Mouse (Mus musculus): ENCODE data around the gene Cd47. TPM values are rescaled to one million over a fixed set of nuclear protein-coding genes. Genes with fewer than 3 reads are reported as not detected.

The Cd47 gene
- polyA plus RNA-seq, 1 experiment from 2014 or later: 166 TPM

DNA sequence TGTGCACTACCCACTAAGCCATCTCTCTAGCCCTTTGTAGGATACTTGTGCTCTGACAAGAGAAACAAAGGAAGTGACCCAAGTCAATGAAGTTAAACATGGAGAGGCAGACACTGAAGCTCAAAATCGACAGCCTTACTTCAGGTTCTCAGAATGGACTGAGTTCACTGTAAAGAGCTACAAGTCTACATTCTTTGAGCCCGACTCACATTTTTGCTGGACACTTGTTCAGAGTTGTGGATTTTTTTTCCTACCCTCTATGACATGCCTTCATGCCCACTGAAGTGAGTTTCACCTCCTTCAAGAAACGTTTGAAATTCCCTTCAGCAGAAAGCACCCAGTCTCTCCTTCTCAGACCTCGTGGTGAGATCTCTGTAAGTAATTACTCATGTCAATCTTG lies 148.9 kb downstream of the Cd47 start:
- no peak overlapping the region for H3K27ac ChIP-seq (ENCODE audit: low read depth, low read length)
- WGBS: 73% methylated on average over 4 of the region's 4 CpGs
- no peak for ATAC-seq (ENCODE audit: low read depth)
- H3K4me3 ChIP-seq (ENCODE audit: low read depth, low read length): no peak overlapping the region
- H3K4me2 ChIP-seq (ENCODE audit: low read depth, low read length): no peak overlapping the region
- H3K27me3 ChIP-seq (ENCODE audit: control insufficient read depth, insufficient read depth, low read length): no peaks in the 10 kb centered on the region
- no peaks in the 10 kb centered on the region for H3K4me1 ChIP-seq (ENCODE audit: control insufficient read depth, insufficient read depth, low read length)
- no peaks in the 10 kb centered on the region for H3K9me3 ChIP-seq (ENCODE audit: control insufficient read depth, low read length)
- H3K9ac ChIP-seq (replicated peaks; ENCODE audit: low read depth, low read length): no peak overlapping the region
- H3K36me3 ChIP-seq (ENCODE audit: control insufficient read depth, insufficient read depth, low read length): no peaks in the 10 kb centered on the region

DNA sequence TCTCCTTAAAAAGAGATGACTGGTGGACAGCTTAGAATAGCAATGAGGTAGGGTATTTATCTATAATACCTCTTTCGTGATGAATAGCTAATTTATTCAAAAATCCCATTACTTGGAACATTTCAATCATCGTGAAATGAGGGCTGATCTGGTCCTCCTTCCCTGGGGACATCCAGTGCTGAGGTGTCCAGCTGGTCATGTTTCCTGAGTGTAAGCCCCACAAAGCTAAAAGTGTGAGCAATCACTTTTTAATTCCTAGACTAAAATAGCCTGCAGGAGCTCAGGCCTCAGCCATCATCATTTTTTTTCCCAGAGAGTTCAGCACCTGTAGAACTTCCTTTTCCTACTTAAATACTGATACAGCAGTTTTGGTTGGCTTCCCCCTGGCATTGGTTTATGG lies 150.0 kb downstream of the Cd47 start:
- Histone ChIP-seq H3K36me3 (ENCODE audit: control insufficient read depth, insufficient read depth, low read length) (no peaks in the 10 kb centered on the region), H3K4me3 (ENCODE audit: low read depth, low read length) (no peak overlapping the region), H3K27me3 (ENCODE audit: control insufficient read depth, insufficient read depth, low read length) (no peaks in the 10 kb centered on the region), H3K4me1 (ENCODE audit: control insufficient read depth, insufficient read depth, low read length) (no peaks in the 10 kb centered on the region), H3K27ac (ENCODE audit: low read depth, low read length) (no peak overlapping the region), H3K4me2 (ENCODE audit: low read depth, low read length) (no peak overlapping the region), H3K9ac (replicated peaks; ENCODE audit: low read depth, low read length) (no peak overlapping the region), H3K9me3 (ENCODE audit: control insufficient read depth, low read length) (no peaks in the 10 kb centered on the region)
- 65% methylated on average over 2 of the region's 2 CpGs for WGBS
- ATAC-seq (ENCODE audit: low read depth): no peak

- Histone ChIP-seq H3K4me1 (ENCODE audit: control insufficient read depth, insufficient read depth, low read length) (no peaks in the 10 kb centered on the region), H3K4me3 (ENCODE audit: low read depth, low read length) (no peak overlapping the region), H3K27ac (ENCODE audit: low read depth, low read length) (no peak overlapping the region), H3K9me3 (ENCODE audit: control insufficient read depth, low read length) (no peaks in the 10 kb centered on the region), H3K36me3 (ENCODE audit: control insufficient read depth, insufficient read depth, low read length) (no peaks in the 10 kb centered on the region), H3K27me3 (ENCODE audit: control insufficient read depth, insufficient read depth, low read length) (no peaks in the 10 kb centered on the region), H3K4me2 (ENCODE audit: low read depth, low read length) (no peak overlapping the region), H3K9ac (replicated peaks; ENCODE audit: low read depth, low read length) (no peak overlapping the region)
- no peak for ATAC-seq (ENCODE audit: low read depth)
- 84% methylated on average over 2 of the region's 2 CpGs for WGBS
Measured at GRCm38 (mm10) chr16:49951288-49951691, 151.0 kb downstream of the Cd47 start.

DNA sequence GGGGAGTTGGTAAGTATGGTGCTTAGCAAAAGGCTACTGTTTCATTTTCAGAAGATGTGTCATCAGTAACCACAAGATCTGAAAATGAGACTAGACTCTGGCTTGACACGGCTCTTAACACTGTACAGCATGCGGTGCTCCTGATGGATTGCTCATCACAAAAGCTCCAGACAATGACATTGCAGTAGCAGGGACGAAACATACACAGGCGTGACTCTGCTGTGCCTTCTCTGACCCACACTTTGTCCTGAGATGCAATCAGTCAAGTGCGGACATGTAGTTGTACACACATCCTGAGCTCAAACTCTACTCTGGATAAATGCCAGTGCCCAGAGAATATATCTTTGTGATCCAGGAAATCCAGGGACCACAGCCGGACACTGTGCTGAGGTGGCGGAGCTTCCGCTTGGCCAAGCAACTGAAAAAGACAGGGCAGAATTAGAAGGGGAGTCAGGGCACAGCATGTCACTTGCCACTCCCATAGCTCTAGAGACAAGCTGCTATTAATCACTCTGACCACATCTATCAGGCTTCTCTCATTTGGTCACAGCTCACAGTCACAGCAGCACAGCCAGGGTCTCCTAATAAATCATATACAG lies 151.7 kb downstream of the Cd47 start:
- WGBS: 44% methylated on average over 8 of the region's 8 CpGs
- peak; percentile 49; the same call in 1 of the 2 replicates for ATAC-seq (ENCODE audit: low read depth)
- Histone ChIP-seq H3K27me3 (ENCODE audit: control insufficient read depth, insufficient read depth, low read length) (no peaks in the 10 kb centered on the region), H3K4me1 (ENCODE audit: control insufficient read depth, insufficient read depth, low read length) (no peaks in the 10 kb centered on the region), H3K9ac (replicated peaks; ENCODE audit: low read depth, low read length) (no peak overlapping the region), H3K27ac (ENCODE audit: low read depth, low read length) (no peak overlapping the region), H3K4me3 (ENCODE audit: low read depth, low read length) (no peak overlapping the region), H3K4me2 (ENCODE audit: low read depth, low read length) (no peak overlapping the region), H3K36me3 (ENCODE audit: control insufficient read depth, insufficient read depth, low read length) (no peaks in the 10 kb centered on the region), H3K9me3 (ENCODE audit: control insufficient read depth, low read length) (no peaks in the 10 kb centered on the region)

- H3K4me3 ChIP-seq (ENCODE audit: low read depth, low read length): no peak overlapping the region
- no peaks in the 10 kb centered on the region for H3K36me3 ChIP-seq (ENCODE audit: control insufficient read depth, insufficient read depth, low read length)
- no peaks in the 10 kb centered on the region for H3K27me3 ChIP-seq (ENCODE audit: control insufficient read depth, insufficient read depth, low read length)
- no peak overlapping the region for H3K27ac ChIP-seq (ENCODE audit: low read depth, low read length)
- no peaks in the 10 kb centered on the region for H3K4me1 ChIP-seq (ENCODE audit: control insufficient read depth, insufficient read depth, low read length)
- no peak overlapping the region for H3K9ac ChIP-seq (replicated peaks; ENCODE audit: low read depth, low read length)
- 84% methylated on average over 3 of the region's 3 CpGs for WGBS
- no peaks in the 10 kb centered on the region for H3K9me3 ChIP-seq (ENCODE audit: control insufficient read depth, low read length)
- H3K4me2 ChIP-seq (ENCODE audit: low read depth, low read length): no peak overlapping the region
- no peak for ATAC-seq (ENCODE audit: low read depth)
Measured at GRCm38 (mm10) chr16:49953817-49954216, 153.5 kb downstream of the Cd47 start.

GRCm38 (mm10) chr16:49954909-49955308 lies 154.6 kb downstream of the Cd47 start:
- H3K4me3 ChIP-seq (ENCODE audit: low read depth, low read length): no peak overlapping the region
- 96% methylated on average over 10 of the region's 10 CpGs for WGBS
- no peaks in the 10 kb centered on the region for H3K9me3 ChIP-seq (ENCODE audit: control insufficient read depth, low read length)
- H3K36me3 ChIP-seq (ENCODE audit: control insufficient read depth, insufficient read depth, low read length): no peaks in the 10 kb centered on the region
- H3K27me3 ChIP-seq (ENCODE audit: control insufficient read depth, insufficient read depth, low read length): no peaks in the 10 kb centered on the region
- no peak for ATAC-seq (ENCODE audit: low read depth)
- H3K27ac ChIP-seq (ENCODE audit: low read depth, low read length): no peak overlapping the region
- no peak overlapping the region for H3K4me2 ChIP-seq (ENCODE audit: low read depth, low read length)
- H3K4me1 ChIP-seq (ENCODE audit: control insufficient read depth, insufficient read depth, low read length): no peaks in the 10 kb centered on the region
- H3K9ac ChIP-seq (replicated peaks; ENCODE audit: low read depth, low read length): no peak overlapping the region

- Histone ChIP-seq H3K27me3 (ENCODE audit: control insufficient read depth, insufficient read depth, low read length) (no peaks in the 10 kb centered on the region), H3K9me3 (ENCODE audit: control insufficient read depth, low read length) (no peaks in the 10 kb centered on the region), H3K4me2 (ENCODE audit: low read depth, low read length) (no peak overlapping the region), H3K36me3 (ENCODE audit: control insufficient read depth, insufficient read depth, low read length) (no peaks in the 10 kb centered on the region), H3K27ac (ENCODE audit: low read depth, low read length) (no peak overlapping the region), H3K4me3 (ENCODE audit: low read depth, low read length) (no peak overlapping the region), H3K9ac (replicated peaks; ENCODE audit: low read depth, low read length) (no peak overlapping the region), H3K4me1 (ENCODE audit: control insufficient read depth, insufficient read depth, low read length) (no peaks in the 10 kb centered on the region)
- no peak for ATAC-seq (ENCODE audit: low read depth)
- 89% methylated on average over 2 of the region's 2 CpGs for WGBS
Measured at GRCm38 (mm10) chr16:49955325-49955724, 155.0 kb downstream of the Cd47 start.

- 67% methylated on average over 2 of the region's 2 CpGs for WGBS
- H3K27ac ChIP-seq (ENCODE audit: low read depth, low read length): no peak overlapping the region
- ATAC-seq (ENCODE audit: low read depth): no peak
- no peaks in the 10 kb centered on the region for H3K9me3 ChIP-seq (ENCODE audit: control insufficient read depth, low read length)
- no peaks in the 10 kb centered on the region for H3K4me1 ChIP-seq (ENCODE audit: control insufficient read depth, insufficient read depth, low read length)
- H3K9ac ChIP-seq (replicated peaks; ENCODE audit: low read depth, low read length): no peak overlapping the region
- H3K27me3 ChIP-seq (ENCODE audit: control insufficient read depth, insufficient read depth, low read length): no peaks in the 10 kb centered on the region
- H3K4me2 ChIP-seq (ENCODE audit: low read depth, low read length): no peak overlapping the region
- no peaks in the 10 kb centered on the region for H3K36me3 ChIP-seq (ENCODE audit: control insufficient read depth, insufficient read depth, low read length)
- H3K4me3 ChIP-seq (ENCODE audit: low read depth, low read length): no peak overlapping the region
Measured at GRCm38 (mm10) chr16:49955952-49956351, 155.6 kb downstream of the Cd47 start.

DNA sequence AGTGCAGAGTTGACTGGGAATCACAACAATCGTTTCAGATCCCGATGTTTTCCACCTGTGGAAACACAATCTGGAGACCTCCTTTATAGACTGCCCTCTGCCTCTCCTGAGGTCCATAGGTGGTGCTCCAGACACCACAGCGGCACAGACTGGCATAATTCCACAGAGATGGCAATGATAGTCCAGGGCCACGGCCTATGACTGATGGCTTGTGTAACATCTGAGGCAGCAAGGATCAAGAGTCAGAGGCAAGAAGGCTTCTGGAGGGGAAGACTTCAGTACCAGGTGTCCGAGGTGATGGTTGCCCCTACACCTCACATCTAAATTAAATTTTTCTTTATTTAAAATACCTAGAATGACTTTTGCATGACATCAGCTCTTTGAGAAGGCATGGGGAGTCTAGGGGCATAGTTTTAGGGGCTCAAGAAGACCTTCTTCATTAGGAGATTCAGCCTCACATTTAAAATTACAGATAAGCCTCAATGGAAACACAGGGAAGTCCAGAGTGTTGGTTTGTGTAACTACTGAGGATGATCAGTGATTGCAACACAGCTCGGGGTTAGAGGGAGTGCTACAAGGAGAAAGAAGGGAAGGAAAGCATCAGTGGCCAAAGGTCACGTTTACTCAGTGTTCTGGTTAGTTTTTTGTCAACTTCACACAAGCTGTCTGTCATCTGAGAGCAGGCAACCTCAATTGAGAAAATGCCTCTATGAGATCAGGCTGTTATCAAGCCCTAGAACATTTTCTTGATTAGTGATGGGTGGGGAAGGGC lies 156.4 kb downstream of the Cd47 start:
- 92% methylated on average over 7 of the region's 7 CpGs for whole genome bisulfite sequencing
- H3K27me3 ChIP-seq (ENCODE audit: control insufficient read depth, insufficient read depth, low read length): no peaks in the 10 kb centered on the region
- H3K27ac ChIP-seq (ENCODE audit: low read depth, low read length): no peak overlapping the region
- H3K9ac ChIP-seq (replicated peaks; ENCODE audit: low read depth, low read length): no peak overlapping the region
- no peaks in the 10 kb centered on the region for H3K36me3 ChIP-seq (ENCODE audit: control insufficient read depth, insufficient read depth, low read length)
- H3K9me3 ChIP-seq (ENCODE audit: control insufficient read depth, low read length): no peaks in the 10 kb centered on the region
- ATAC-seq (ENCODE audit: low read depth): no peak
- H3K4me1 ChIP-seq (ENCODE audit: control insufficient read depth, insufficient read depth, low read length): no peaks in the 10 kb centered on the region
- no peak overlapping the region for H3K4me2 ChIP-seq (ENCODE audit: low read depth, low read length)
- H3K4me3 ChIP-seq (ENCODE audit: low read depth, low read length): no peak overlapping the region
